Mouse (Mus musculus): ENCODE data around the gene Ank3.
A peak's percentile ranks its signal among the peaks of the same experiment; 100 is the strongest.

Ank3 gene

DNA sequence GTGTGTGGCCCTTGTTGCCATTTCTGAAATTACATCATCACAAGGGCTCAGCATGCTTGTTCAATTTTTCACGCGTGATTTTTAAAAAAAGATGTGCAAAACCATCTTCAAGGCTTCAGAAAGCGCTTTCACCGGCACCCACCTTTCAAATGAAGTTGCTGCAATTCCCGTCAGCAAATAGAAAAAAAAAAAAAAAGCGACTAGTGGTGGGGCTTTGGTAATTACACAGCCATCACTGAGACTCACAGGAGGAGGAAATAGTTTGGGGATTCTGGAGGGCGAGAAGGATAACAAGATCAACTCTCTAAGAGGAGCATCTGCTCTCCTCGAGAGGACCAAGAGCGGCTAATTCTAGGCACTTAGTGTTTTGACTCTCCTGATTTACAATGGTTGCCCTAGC is 173.4 kb downstream of the Ank3 start:
- DNase-seq (ENCODE audit: low read depth, low spot score) = peak; percentile 30

DNA sequence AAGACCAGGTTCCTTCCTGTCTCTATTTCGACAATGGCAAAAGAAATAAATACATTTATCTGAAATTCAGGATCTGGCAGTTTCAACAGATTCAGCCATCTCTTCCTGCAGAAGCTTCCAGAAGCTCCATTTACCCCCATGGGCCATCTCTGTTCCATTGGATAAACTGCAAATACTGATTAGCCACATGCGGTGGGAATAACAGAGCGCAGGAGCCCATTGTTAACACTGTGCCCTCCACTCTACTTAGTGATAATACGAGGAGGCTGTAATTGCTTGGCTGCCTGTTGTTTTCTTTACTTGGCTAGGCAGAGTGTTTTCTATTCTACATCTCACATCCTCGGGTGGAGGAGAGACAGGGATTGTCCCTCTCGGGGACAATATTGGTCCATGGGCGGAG is 174.5 kb downstream of the Ank3 start:
- DNase-seq (ENCODE audit: low read depth, low spot score) = no peak

GRCm38 (mm10) chr10:69573746-69574145 is 175.2 kb downstream of the Ank3 start:
- no peak for DNase-seq (ENCODE audit: low read depth, low spot score)

GRCm38 (mm10) chr10:69574190-69574663 is 175.7 kb downstream of the Ank3 start:
- peak; percentile 29 for DNase-seq (ENCODE audit: low read depth, low spot score)

DNA sequence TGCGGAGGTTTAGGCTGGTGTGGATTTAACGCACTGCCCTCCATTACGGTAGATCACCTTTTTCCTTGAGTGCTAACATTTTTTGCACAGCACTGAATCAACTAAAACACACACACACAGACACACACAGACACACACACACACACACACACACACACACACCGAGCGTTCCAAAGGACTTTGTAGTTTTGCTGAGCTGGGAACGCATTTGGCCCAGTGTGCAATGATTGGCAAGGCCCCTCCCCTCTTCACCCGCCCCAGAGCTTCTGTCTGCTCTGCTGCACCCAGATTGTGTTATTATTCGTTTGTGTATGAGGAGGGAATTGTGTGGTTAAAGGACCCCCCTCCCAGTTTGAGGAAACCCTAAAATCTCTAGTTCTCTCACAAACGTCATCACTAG is 176.3 kb downstream of the Ank3 start:
- DNase-seq (ENCODE audit: low read depth, low spot score) = no peak

DNA sequence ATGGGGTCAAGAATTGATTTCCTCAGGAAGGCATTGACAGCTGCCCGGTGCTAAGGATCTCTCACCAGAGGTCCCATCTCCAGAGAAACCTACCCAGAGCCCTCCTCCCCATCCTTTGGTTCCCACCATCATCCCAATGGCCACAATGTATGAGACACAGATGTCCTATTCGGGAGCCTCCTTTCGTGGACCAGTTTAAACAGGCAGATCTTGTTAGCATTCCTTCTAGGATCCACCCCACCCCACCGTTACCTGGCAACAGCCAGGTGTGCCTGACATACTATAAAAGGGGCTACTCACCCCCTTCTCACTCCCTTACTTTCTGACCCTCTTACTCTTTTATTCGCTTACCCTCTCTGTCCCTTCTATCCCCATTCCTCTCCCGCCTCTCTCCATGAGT is 176.9 kb downstream of the Ank3 start:
- DNase-seq (ENCODE audit: low read depth, low spot score) = no peak

DNA sequence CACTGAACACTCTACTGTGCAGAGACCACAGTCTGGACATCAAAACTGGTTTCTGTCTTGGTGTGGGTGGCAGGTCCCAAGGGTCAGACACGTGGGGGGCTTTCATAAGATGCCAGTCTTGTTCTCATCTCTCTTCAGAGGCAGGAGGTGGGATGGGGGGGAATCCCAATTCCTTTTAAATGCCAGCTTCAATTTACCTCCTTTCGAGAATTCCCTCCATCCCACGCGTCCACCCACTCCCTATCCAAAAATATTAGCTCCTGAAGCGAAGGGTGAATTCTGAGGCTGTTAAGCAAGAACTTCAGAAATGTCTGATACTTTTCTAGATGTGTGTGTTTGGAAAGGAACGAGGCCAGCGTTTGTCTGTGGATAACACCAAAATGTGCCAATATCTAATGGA is 177.7 kb downstream of the Ank3 start:
- DNase-seq (ENCODE audit: low read depth, low spot score) = no peak

GRCm38 (mm10) chr10:69577061-69577728 is 178.6 kb downstream of the Ank3 start:
- no peak for DNase-seq (ENCODE audit: low read depth, low spot score)

DNA sequence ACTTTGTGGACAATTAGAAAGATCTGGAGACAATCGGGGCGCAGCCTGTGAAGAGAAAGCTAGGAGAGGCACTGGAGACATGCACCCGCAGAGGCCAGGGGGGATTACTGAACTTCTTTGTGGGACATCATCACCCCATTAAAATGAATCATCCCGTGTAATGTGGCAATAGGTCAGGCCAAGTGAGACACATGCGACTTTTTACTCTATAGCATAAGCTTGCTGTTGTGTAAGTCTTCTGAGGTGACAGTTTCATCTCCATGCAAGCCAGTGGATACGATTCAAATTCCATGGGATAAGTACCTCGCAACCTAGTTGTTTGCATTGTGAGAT is 179.1 kb downstream of the Ank3 start:
- DNase-seq (ENCODE audit: low read depth, low spot score) = no peak

DNA sequence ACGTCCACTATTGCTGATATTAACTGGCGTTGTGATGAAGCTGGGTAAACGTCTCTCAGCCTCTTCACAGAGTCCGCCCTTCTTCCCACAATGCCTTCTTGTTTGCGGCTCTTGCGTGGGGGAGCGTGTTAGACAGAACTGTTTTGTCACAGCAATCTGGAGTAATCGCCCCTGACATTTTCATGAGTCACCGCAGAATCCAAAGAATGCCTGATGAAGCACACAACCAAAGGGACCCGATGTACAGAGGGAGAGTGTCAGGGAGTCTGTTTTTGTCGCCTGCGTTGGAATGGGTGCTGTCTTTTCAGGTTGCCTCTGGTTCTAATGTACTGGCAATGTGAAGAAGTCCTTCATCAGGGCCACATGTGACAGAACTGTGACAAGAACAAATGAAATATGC is 181.0 kb downstream of the Ank3 start:
- DNase-seq (ENCODE audit: low read depth, low spot score) = no peak

GRCm38 (mm10) chr10:69581525-69581924 is 183.0 kb downstream of the Ank3 start:
- no peak for DNase-seq (ENCODE audit: low read depth, low spot score)

GRCm38 (mm10) chr10:69583874-69584481 is 185.4 kb downstream of the Ank3 start:
- DNase-seq (ENCODE audit: low read depth, low spot score) = peak; percentile 90

GRCm38 (mm10) chr10:69584566-69584965 is 186.0 kb downstream of the Ank3 start:
- DNase-seq (ENCODE audit: low read depth, low spot score) = no peak

GRCm38 (mm10) chr10:69585271-69585670 is 186.7 kb downstream of the Ank3 start:
- no peak for DNase-seq (ENCODE audit: low read depth, low spot score)

GRCm38 (mm10) chr10:69594186-69595131 is 195.9 kb downstream of the Ank3 start:
- peak; percentile 76 for DNase-seq (ENCODE audit: low read depth, low spot score)

- no peak for DNase-seq (ENCODE audit: low read depth, low spot score)
Measured at GRCm38 (mm10) chr10:69595487-69595886, 196.9 kb downstream of the Ank3 start.

DNA sequence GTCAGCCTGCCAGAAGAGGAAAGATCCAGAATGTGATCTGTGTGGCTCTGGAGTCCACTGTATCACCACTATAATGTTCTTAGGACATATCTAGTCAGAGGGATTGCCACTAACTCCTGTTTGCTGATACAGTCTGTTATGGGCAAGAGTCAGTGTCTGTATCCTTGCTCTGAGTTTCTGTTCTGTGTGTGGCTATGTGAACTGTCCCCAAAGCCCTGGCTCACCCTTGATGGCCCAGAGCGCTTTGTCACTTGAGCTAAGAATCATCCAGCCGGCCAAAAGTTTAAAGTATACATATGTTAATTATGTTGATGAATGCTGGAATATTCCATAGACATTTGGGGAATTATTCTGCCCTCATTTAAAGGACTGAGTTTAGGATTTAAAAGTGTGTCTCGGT is 202.9 kb downstream of the Ank3 start:
- DNase-seq (ENCODE audit: low read depth, low spot score) = no peak

DNA sequence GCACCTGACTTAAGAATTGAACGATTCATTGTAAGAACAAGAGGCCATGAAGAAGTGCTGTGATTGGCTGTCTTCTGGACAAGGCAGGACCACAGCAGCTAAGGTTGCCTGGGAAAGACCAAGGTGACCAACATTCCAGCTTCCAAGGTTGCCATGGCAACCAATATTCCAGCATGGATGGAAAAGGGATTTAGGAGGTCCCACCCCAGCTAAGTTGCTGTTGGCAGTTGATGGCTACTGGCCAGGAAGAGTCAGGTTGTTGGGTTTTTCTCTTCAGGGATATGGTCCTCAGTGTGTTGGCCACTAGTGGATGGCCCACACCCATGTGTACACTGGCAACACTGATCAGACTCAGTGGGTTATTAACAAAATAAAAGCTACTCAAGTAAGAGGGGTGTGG is 204.1 kb downstream of the Ank3 start:
- DNase-seq (ENCODE audit: low read depth, low spot score) = no peak

DNA sequence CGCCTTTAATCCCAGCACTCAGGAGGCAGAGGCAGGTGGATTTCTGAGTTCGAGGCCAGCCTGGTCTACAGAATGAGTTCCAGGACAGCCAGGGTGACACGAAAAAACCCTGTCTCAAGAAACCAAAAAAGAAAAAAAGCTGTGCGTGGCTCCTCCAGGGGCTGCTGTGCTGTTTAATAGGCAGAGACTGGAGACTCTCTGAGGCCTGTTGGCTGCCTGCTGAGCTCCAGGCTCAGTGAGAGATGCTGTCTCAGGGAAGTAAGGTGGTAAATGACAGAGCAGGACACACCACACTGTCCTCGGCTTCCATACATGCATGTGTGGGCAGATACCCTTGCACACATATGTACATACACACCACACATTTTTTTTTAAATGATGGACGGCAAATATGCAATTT is 206.0 kb downstream of the Ank3 start:
- DNase-seq (ENCODE audit: low read depth, low spot score) = no peak

GRCm38 (mm10) chr10:69605211-69605610 is 206.6 kb downstream of the Ank3 start:
- DNase-seq (ENCODE audit: low read depth, low spot score) = no peak

- DNase-seq (ENCODE audit: low read depth, low spot score) = no peak
Measured at GRCm38 (mm10) chr10:69607611-69608119, 209.1 kb downstream of the Ank3 start.

- DNase-seq (ENCODE audit: low read depth, low spot score) = no peak
Measured at GRCm38 (mm10) chr10:69611314-69611713, 212.7 kb downstream of the Ank3 start.
